Mouse (Mus musculus): ENCODE results near the gene Noc3l. TPM values are rescaled to one million over a fixed set of nuclear protein-coding genes. Genes with fewer than 3 reads are reported as not detected.

Noc3l gene
- total RNA-seq, 2 experiments from 2014 or later = 18.5 to 32.5 TPM

DNA sequence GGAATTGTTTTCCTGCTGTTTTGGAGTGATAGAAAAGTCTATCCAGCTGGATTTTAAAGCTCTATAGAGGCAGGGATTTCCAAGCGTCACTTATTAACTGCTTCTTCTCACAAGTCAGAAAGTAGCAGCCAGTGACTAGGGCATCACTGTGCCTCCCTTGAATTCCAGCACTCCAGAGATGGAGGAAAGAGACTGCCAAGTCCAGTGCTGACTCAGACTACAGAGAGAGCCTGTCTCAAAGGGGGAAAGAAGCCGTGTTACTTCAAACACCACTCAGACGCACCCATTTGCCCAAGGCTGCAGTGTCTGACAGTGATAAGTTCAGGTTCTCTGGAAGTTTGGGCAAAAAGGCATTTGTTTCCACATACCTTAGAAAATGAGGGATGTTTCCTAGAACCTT, 58.6 kb downstream of the Noc3l start:
- ATAC-seq (replicated peaks; ENCODE audit: poor library complexity, severe bottlenecking) = no peak

DNA sequence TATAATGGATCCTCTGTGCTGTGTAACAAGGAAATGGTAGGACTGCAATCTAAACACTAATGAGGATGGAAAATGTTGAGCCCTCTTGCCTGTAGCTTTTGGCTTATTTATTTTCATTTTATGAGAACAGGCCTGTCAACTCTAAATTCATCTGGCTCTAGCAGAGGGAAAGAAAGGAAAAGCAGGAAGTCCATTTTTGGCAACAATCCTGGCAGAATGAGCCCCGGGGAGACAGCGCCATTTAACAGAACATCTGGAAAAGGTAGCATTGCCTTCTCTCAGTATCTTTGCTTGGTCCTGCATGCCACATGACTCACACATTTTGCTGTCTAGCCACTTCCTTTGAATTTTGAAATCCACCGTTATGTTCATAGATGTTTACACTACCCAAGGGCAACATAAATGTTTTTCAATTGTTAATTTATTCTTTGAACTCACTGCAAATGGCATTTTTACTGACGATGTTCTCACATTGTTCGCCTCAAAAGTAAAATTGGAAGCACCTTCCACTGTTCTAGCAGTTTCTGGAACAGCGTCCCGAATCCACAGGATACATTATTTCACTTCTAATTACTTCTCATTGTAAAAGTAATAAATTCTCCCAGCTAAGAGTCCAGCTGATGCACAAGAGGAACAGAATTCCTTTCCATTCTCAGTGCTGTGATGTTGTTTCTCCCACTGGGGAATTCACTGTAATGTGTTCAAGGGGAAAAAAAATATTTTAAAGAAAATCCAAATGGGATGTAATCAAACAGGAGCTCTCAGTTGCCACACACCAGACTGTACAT, 60.2 kb downstream of the Noc3l start:
- no peak for ATAC-seq (replicated peaks; ENCODE audit: poor library complexity, severe bottlenecking)

DNA sequence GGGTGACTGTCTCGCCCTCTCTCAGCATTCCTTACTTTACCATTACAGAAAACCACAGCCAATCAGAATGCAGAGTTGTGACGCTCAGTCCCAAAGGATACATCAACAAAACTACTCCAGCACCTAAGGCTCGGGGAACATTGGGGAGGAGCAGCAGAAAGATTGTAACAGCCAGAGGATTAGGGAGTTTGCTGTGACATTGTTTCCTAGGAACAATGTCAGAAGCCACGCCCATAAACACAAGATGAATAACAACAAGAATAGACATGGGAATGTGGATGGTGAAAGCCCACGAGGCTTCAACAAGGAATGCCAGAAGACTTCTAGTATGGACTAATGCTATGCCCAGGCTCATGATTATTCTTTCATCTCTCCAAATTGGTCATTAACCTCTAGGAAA, 61.0 kb downstream of the Noc3l start:
- ATAC-seq (replicated peaks; ENCODE audit: poor library complexity, severe bottlenecking) = no peak

DNA sequence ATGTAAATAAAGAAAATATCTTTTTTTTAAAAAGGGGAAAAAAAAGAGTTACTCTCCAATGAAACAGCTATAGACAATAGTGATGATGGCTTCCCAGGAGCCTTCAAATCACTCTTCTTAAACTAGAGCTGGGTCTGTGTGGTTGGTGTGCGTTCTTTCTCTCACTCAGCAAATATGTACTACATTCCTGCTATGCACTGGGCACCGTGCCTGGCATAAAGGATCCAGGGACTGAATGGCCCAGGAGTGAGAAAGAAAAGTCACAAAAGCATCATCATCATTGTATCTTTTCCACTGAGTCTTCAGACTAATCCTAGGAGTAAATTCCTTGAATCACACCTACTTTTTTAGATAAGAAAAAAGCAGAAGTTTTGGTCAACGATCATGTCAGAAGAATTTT, 61.9 kb downstream of the Noc3l start:
- ATAC-seq (replicated peaks; ENCODE audit: poor library complexity, severe bottlenecking) = no peak

DNA sequence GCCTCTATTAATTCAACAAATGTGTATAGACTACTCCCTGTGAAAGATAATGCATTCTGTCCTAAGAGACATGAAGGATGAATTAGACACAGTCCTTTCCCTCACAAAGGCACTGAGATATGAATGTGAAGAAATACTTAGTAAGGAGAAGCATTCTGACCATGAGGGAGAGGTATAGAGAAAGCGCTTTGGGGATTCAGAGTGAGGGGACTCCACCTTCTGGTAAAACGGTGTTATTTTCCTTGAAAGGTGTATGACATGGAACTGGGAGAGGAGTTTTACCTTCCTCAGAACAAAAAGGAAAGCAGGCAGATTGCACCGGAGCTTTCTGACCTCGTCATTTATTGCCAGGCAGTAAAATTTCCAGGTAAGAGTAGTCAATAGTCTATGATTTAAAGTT, 68.8 kb downstream of the Noc3l start:
- ATAC-seq (replicated peaks; ENCODE audit: poor library complexity, severe bottlenecking) = no peak

DNA sequence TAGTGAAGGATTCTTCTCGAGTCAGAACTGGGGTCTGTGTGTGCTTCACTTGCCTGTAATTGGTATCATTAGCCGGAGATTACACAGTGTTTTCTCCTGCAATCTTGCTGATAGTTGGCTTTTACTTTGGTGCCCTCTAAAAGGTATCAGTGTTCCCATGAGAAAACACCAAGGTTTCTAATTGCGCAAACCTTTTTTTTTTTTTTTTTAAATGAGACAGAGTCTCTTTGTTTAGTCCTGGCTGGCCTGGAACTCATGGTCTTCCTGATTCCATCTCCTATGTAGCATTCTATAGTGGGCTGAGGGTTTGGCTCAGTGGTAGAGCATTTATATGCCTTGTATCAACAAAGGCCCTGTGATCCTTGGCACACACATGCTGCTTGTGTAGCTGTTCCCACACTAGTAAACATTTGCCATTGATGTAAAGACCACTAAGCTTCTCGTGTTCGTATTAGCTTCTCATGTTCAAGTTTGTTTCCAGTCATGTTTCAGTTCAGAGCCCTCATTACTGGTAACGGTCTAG, 72.5 kb downstream of the Noc3l start:
- ATAC-seq (replicated peaks; ENCODE audit: poor library complexity, severe bottlenecking) = no peak

DNA sequence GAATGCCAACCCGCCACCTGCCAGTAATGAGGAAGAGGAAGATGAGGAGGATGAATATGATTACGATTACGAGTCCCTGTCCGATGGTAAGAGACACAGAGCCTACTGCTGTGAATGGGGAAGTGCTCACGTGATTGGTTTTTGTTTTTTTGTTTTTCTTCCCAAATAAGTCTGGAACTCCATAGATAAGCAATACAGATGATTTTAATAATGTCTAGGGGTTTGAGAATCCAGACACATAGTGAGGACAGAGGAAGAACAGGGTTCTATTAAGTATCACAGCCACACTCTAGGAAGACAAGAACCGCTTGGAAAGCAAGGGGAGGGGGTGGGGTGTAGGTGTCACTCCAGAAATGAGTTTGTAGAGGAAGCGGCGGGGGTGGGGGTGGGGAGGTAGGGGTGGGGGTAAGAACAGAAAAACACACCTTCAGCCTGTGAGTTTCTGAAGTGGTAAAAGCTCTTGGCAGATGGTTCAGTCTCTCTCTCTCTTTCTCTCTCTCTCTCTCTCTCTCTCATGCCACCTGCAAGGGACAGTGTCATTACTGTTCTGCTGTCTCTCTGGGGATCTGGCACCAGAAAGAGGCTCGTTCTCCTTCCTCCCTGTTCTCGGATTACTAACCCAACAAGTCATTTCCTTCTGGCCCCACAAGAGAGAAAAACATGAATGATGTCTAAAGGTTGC, 73.1 kb downstream of the Noc3l start:
- ATAC-seq (replicated peaks; ENCODE audit: poor library complexity, severe bottlenecking) = no peak

DNA sequence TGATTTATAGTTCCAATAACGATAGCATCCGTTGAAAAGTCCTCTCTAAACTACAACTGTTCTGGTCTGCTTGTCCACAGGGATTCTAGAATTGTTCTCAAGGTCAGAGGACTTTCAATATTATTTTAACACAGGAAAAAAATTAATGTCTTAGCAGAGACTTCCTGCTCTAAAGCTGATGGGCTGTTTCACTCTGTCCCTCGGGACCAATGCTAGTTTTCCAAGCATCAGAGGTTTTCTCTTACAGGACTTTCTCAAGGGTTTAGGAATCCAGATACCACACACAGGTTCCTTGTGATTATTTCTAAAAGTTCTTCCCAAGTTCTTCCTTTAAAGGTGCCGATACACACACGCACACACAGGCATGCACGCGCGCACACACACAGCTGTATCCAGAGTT, 74.5 kb downstream of the Noc3l start:
- ATAC-seq (replicated peaks; ENCODE audit: poor library complexity, severe bottlenecking) = no peak

Other genes with a start within 250 kb of the Noc3l start
- 2.5 and 4.4 TPM in 2 replicates for gene Tbc1d12, start 17.3 kb upstream of the Noc3l start, total RNA-seq (2014; fragmentation: Nextera tagmentation)
- gene Tbc1d12, start 17.3 kb upstream of the Noc3l start, total RNA-seq (2017) = 0.67 and 2.1 TPM in 2 replicates
- 133 TPM in 2 replicates for gene Hells, start 111.7 kb upstream of the Noc3l start, total RNA-seq (2014; fragmentation: Nextera tagmentation)
- 125 and 129 TPM in 2 replicates for gene Hells, start 111.7 kb upstream of the Noc3l start, total RNA-seq (2017)
- gene Cyp2c55, start 187.8 kb upstream of the Noc3l start, total RNA-seq (2014; fragmentation: Nextera tagmentation) = not detected in 2 replicates
- gene Cyp2c55, start 187.8 kb upstream of the Noc3l start, total RNA-seq (2017) = not detected in 2 replicates
- not detected in 2 replicates for gene Cyp2c65, start 241.8 kb upstream of the Noc3l start, total RNA-seq (2014; fragmentation: Nextera tagmentation)
- gene Cyp2c65, start 241.8 kb upstream of the Noc3l start, total RNA-seq (2017) = not detected in 2 replicates

Data from granulocyte monocyte progenitor cell, adult 5-6 weeks (primary cell).